Mouse (Mus musculus) cortical plate, adult 2 months (tissue): ENCODE measurements around the gene Sox4.

Source experiments
- CTCF ChIP-seq: fragments of 200-500 bp; IDR thresholded peaks from 2 replicates; pipeline ENCODE4 v1.5.1; 2011; ENCODE audit warnings: mild to moderate bottlenecking, control low read depth, low read length; ENCODE audit not compliant: insufficient read depth; ENCODE audit errors: extremely low read depth
- POLR2A ChIP-seq: fragments of 200-500 bp; IDR thresholded peaks from 2 replicates; pipeline ENCODE4 v1.6.1; 2011; ENCODE audit warnings: mild to moderate bottlenecking, low read length, control low read depth; ENCODE audit not compliant: insufficient read depth; ENCODE audit errors: extremely low read depth

DNA sequence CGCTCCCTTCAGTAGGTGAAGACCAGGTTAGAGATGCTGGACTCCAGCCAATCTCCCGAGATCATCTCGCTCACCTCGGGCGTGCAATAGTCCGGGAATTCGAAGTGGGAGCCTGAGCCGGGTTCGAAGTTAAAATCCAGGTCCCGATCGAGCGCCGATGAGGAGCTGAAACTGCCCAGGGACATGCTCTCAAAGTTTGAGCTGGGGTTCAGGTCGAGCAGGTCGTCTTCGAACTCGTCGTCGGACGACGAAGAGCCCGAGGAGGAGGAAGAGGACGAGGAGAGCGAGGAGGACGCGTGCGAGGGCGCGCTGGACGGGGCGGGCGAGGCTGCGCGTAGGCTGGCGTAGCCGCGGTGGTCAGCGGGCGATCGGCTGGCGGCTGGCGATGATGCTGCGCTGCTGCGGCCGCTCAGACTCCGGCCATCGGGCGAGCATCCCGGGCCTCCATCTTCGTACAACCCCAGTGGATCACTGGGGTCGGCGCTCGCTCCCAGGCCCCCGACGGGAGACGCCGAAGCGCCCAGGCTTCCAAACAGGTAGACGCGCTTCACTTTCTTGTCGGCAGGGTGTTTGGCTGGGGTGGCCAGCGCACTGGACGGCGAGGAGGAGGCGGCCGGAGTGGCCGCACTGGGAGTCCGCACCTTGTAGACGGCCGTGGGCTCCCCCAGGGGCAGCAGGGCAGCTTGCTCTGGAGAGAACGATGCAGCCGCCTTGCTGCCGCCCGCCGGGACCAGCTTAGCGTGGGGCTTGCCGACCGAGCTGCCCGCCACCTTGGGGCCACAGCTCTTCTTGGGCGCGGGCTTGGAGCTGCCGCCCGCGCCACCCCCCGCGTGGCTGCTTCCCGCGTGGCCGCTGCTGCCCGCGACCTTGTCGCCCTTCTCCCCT lies 1.6 kb downstream of the Sox4 start:
- TF ChIP-seq CTCF (no peak), POLR2A (no peak)
